Mouse (Mus musculus) heart, embryonic 14.5 days (tissue): ENCODE measurements around the gene Ephx3. TPM values are rescaled to one million over a fixed set of nuclear protein-coding genes. Genes with fewer than 3 reads are reported as not detected.

Source experiments
- ATAC-seq: fragments of 200-750 bp; cut with Nextera tagmentation; 2 replicates; pipeline ENCODE4 v1.8.0; 2017; ENCODE audit warnings: low read depth, moderate TSS enrichment; ENCODE audit not compliant: insufficient number of reproducible peaks, insufficient read depth, low FRiP score
- H3K27ac ChIP-seq, 2 experiments: fragments of 200-500 bp in 1 of 2; fragments of 300-500 bp in 1 of 2; sonication (generic) in 1 of 2; replicated peaks in 1 of 2; 2 replicates each; pipeline ENCODE4 v1.5.1; 2012 to 2014; ENCODE audit warnings: low read depth in 2 of 2, low read length in 2 of 2, control low read depth in 1 of 2, mild to moderate bottlenecking in 1 of 2, mixed read lengths in 1 of 2; ENCODE audit not compliant: control insufficient read depth in 1 of 2, insufficient read depth in 1 of 2
- H3K27me3 ChIP-seq: fragments of 300-500 bp; sonication (generic); 2 replicates; pipeline ENCODE4 v1.6.1; 2014; ENCODE audit warnings: mild to moderate bottlenecking, low read length, control low read depth; ENCODE audit not compliant: control insufficient read depth, insufficient read depth
- H3K36me3 ChIP-seq: fragments of 300-500 bp; sonication (generic); 2 replicates; pipeline ENCODE4 v1.6.1; 2014; ENCODE audit warnings: mild to moderate bottlenecking, control low read depth, low read length, mixed read lengths; ENCODE audit not compliant: control insufficient read depth, insufficient read depth
- H3K4me1 ChIP-seq, 2 experiments: fragments of 200-500 bp in 1 of 2; fragments of 300-500 bp in 1 of 2; sonication (generic) in 1 of 2; 2 replicates each; pipeline ENCODE4 v1.6.1; 2012 to 2014; ENCODE audit warnings: low read length in 2 of 2, control low read depth in 1 of 2, mixed read lengths in 1 of 2; ENCODE audit not compliant: control insufficient read depth in 2 of 2, insufficient read depth in 2 of 2
- H3K4me2 ChIP-seq: fragments of 300-500 bp; sonication (generic); 2 replicates; pipeline ENCODE4 v1.6.1; 2014; ENCODE audit warnings: mild to moderate bottlenecking, low read length
- H3K4me3 ChIP-seq, 2 experiments: fragments of 200-500 bp in 1 of 2; fragments of 300-500 bp in 1 of 2; sonication (generic) in 1 of 2; 2 replicates each; pipeline ENCODE4 v1.5.1; 2012 to 2014; ENCODE audit warnings: low read length in 2 of 2, mild to moderate bottlenecking in 2 of 2, control low read depth in 1 of 2, low read depth in 1 of 2, moderate library complexity in 1 of 2; ENCODE audit not compliant: control insufficient read depth in 1 of 2, insufficient read depth in 1 of 2
- H3K9ac ChIP-seq: fragments of 300-500 bp; sonication (generic); 2 replicates; pipeline ENCODE4 v1.6.1; 2014; ENCODE audit warnings: mild to moderate bottlenecking, low read length
- H3K9me3 ChIP-seq: fragments of 300-500 bp; sonication (generic); 2 replicates; pipeline ENCODE4 v1.6.1; 2016; ENCODE audit warnings: low read length, control low read depth; ENCODE audit not compliant: control insufficient read depth
- WGBS: fragments of 180-500 bp; shearing (Covaris S2); extraction: QIAGEN DNeasy Blood & Tissue Kit; methylation state at CpG from one replicate; pipeline ENCODE4 v1.1.7; 2014; 5-methylcytosine and 5-hydroxymethylcytosine counted together
- polyA plus RNA-seq: library from polyadenylated mRNA; unstranded; fragments of >200 nt; fragmentation: Nextera tagmentation; extraction: Ambion mirVana; gene quantifications from 2 replicates; pipeline ENCODE4 v1.2.1, GENCODE M21; 2014

The Ephx3 gene
- polyA plus RNA-seq, 1 experiment from 2014 or later, result 0.30 TPM

DNA sequence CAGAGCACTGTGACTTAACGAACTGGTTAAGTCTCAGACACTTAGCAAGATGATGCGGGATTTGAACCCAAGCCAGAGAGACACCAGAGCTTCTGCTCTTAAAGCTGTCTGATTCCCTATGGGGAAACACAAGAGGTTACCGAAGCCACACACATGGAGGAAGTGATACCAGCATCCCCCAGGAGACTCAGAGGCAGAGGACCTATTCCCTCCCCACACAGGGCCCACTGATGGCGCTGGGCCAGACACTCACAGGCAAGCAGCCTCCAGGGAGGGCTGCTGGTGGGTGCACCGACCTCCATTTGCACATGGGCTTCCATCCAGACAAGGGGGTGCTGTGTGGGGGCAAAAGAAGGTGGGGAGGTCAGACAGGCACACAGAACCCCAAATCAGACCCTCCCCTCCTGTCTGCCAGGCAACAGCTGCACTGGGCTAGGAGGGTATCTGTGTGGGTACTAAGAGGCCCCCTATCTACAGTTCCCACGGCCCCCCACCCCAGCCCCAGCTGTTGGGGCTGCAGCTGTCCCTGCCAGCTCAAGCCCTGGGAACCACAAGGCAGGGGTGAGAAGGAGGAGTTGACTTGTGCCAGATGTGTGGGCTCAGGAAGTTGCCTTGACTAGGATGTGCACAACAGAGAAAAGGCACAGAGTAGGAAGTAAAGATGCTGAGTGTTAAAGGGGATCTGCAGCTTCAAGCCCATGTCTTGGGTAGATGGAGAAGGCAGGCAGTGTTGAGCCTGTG is 25.3 kb downstream of the Ephx3 start:
- Histone ChIP-seq H3K9me3 (no peaks in the 10 kb centered on the region), H3K27me3 (no peaks in the 10 kb centered on the region), H3K27ac (0 out of 4 replicates have a peak overlapping the region, but pooled peaks of 1 of the 2 experiments have one; percentile 19), H3K9ac (no peak overlapping the region), H3K36me3 (no peaks in the 10 kb centered on the region), H3K4me2 (peak overlapping the region; percentile 17; the same call in 1 of the 2 replicates), H3K4me1 (peaks cover 4 to 26% of the 10 kb centered on the region in 2 experiments; a peak in 3 of 4 replicates), H3K4me3 (no peak overlapping the region)
- no peak for ATAC-seq
- 55% methylated on average over 6 of the region's 6 CpGs for WGBS

DNA sequence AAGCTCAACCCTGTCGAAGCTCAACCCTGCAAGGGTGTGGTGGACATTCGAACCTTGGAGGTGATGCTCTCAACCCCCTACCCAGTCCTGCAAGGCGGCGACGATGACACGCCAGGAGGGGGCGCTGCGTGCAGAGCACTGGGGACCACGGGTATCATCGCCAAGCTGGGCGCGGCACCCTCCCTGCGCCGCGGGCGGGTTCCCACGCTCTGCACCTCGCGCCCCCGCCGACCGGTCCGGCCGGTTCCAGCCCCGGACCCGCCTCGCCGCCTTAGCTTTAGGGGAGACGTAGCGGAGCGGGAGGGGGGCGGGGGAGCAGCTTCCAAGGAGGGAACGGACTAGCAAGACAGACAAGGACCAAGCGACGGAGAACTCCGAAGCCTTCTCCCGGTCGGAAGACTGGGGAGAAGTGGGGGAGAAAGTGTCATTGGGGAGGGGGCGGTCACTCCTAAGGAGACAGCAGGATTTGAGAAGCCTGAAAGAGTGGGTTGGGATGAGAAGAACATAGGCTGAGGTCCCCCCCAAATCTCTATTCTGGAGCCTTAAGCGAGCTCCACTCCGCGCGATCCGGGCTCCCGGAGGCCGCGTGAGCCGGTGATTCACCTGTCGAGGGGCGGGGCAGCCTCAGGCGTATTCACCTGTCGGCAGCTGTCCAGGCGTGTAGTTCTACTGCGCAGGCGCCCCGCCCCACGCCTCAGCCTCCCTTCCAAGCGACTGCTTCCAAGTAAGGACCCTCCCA is 27.1 kb downstream of the Ephx3 start:
- no peaks in the 10 kb centered on the region for H3K27me3 ChIP-seq
- peak overlapping the region; percentile 48 to 52 for H3K4me3 ChIP-seq
- 2% methylated on average over 58 of the region's 58 CpGs for WGBS
- H3K9ac ChIP-seq, result peak overlapping the region; percentile 65
- H3K27ac ChIP-seq, result no peak overlapping the region
- H3K4me1 ChIP-seq, result peaks cover 4 to 26% of the 10 kb centered on the region in 2 experiments; a peak in 3 of 4 replicates
- no peaks in the 10 kb centered on the region for H3K9me3 ChIP-seq
- H3K4me2 ChIP-seq, result peak overlapping the region; percentile 91
- no peak for ATAC-seq
- peaks cover 13% of the 10 kb centered on the region; the same call in 1 of the 2 replicates for H3K36me3 ChIP-seq

DNA sequence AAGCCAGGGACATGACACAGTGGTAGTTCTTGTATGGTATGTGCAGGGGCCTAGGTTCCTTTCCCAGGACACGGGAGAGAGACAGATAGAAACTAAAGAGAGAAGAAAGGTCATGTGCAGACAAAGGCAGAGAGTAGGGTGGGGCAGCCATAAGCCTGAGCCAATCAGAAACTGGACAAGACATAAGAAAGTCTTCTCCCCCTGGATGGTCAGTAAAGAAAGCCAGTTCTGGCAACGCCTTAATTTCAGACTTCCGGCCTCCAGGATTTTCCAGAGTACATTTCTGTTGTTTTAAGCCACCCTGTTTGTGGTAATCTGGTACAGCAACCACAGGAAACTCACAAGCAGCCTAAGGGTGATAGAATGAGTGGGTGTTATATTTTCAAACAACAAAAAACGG is 28.5 kb downstream of the Ephx3 start:
- H3K4me2 ChIP-seq, result no peak overlapping the region
- no peak overlapping the region for H3K9ac ChIP-seq
- H3K9me3 ChIP-seq, result no peaks in the 10 kb centered on the region
- H3K27ac ChIP-seq, result no peak overlapping the region
- ATAC-seq, result no peak
- H3K27me3 ChIP-seq, result no peaks in the 10 kb centered on the region
- H3K4me3 ChIP-seq, result no peak overlapping the region
- peaks cover 22% of the 10 kb centered on the region for H3K36me3 ChIP-seq
- WGBS, result 75% methylated on average over 4 of the region's 4 CpGs
- H3K4me1 ChIP-seq, result peaks cover 2 to 23% of the 10 kb centered on the region in 2 experiments; a peak in 3 of 4 replicates

DNA sequence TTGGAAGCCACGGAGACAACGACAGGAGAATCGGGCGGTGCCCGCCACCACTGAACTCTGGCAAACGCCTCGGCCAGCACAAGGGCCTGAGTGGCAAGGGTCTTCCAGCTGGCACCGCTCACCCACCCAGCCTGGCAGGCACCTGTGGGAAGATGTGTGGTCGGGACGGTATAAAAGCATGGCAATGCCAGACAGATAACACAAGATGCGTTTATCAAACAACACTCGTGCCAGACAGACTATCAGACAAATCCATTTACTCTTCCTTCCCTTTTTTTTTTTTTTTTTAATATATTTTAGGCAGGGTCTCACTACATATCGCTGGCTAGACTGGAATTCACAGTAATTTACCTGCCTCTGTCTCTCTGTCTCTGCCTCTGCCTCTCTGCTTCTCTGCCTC is 30.5 kb downstream of the Ephx3 start:
- Histone ChIP-seq H3K9me3 (no peaks in the 10 kb centered on the region), H3K36me3 (peaks cover 37% of the 10 kb centered on the region)

DNA sequence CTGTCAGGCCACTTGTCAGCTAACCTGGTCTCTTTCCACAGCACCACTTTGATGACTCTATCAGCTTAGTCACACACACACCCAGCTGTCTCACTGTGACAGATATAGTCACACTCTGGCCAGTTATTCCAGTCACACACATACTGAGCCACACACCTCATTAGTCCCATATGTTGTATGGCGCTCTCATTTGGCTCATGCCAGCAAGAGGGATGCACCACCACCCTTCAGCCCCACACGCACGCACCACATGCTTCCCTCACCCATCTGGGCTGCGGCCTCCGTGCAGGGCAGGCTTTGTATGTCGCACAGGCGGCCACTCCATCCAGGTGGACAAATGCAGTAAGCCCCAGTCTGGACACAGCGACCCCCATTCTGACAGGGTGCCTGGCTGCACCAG is 42.6 kb downstream of the Ephx3 start:
- Histone ChIP-seq H3K36me3 (peaks cover 70% of the 10 kb centered on the region), H3K9me3 (no peaks in the 10 kb centered on the region), H3K4me2 (no peak overlapping the region), H3K27ac (no peak overlapping the region), H3K27me3 (no peaks in the 10 kb centered on the region), H3K4me3 (no peak overlapping the region), H3K9ac (no peak overlapping the region), H3K4me1 (peaks cover 5% of the 10 kb centered on the region in 2 experiments; a peak in 2 of 4 replicates)
- WGBS, result 88% methylated on average over 8 of the region's 8 CpGs
- no peak for ATAC-seq

More for the DNA sequence above, 30.5 kb downstream of the Ephx3 start:
- ATAC-seq, result no peak
- Histone ChIP-seq H3K4me3 (no peak overlapping the region), H3K4me2 (no peak overlapping the region), H3K4me1 (peaks cover 2 to 6% of the 10 kb centered on the region in 2 experiments; a peak in 2 of 4 replicates), H3K27me3 (no peaks in the 10 kb centered on the region), H3K27ac (no peak overlapping the region), H3K9ac (no peak overlapping the region)
- 85% methylated on average over 13 of the region's 13 CpGs for WGBS

DNA sequence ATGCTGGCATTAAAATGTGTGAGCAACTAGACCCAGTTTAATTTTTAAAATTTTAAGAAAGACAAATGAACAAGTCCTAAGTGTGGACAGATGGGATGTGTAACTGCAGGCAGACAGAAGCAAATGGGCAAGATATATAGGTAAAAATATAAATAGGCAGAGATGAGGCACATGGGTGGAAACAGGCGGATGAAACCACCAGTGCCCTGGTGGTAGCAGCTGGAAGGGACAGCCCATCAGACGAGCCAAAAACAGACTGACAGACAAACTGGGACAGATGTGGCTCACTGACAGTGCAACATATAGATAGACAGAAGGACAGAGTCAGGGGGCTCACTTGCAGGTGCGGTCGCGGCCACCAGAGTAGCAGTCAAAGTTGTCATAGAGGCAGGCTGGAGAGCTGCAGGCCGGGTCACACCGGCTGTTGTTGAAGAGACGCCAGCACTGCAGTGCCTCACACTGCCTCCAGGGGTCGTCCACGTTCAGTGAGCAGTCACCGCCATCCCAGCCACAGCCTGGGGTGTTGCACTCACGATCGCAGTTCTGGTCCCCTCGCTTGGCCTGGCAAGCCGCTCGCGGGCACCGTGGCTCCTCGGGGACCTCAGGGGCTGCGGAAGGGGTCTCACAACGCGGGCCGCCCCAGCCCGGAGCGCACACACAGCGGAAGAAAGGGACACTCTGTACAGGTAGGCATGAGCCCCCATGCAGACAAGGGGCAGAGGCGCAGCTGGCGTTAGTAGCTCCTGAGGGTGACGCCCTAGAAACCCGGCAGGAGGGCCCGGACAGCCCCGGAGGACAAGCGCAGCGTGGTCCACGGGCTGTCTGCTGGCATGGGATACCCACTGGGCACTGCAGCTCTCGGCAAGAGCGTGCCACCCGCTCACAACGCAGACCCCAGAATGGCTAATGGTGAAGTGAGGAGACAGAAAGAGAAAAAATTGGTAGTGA is 46.2 kb downstream of the Ephx3 start:
- 25% methylated on average over 39 of the region's 39 CpGs for WGBS
- H3K27me3 ChIP-seq, result no peaks in the 10 kb centered on the region
- no peaks in the 10 kb centered on the region for H3K9me3 ChIP-seq
- H3K27ac ChIP-seq, result no peak overlapping the region
- 0 out of 2 replicates have a peak, but pooled peaks have one; percentile 36 for ATAC-seq
- H3K36me3 ChIP-seq, result peaks cover 74% of the 10 kb centered on the region
- peak overlapping the region; percentile 70 for H3K4me2 ChIP-seq
- H3K4me3 ChIP-seq, result peak overlapping the region; percentile 32
- peaks cover 5% of the 10 kb centered on the region in 2 experiments; a peak in 2 of 4 replicates for H3K4me1 ChIP-seq
- peak overlapping the region; percentile 67 for H3K9ac ChIP-seq

DNA sequence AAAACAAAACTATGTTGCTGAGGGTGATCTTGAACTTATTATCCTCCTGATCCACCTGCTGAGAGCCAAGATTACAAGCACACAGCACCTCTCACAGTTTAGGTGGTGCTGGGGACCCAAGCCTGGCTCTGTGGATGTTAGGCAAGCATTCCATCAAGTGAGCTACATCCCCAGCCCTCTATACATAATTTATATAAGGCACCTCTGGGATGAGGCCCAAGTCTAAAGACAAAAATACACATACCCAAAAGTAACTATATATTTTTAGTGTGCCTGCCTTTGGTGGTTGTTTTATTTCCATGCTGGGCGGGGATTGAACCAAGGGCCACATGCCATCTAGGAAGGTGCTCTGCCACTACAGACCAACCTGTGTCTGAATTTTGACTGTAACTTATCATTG is 47.1 kb downstream of the Ephx3 start:
- no peak overlapping the region for H3K27ac ChIP-seq
- H3K36me3 ChIP-seq, result peaks cover 76% of the 10 kb centered on the region
- 89% methylated on average over 1 of the region's 1 CpGs for WGBS
- no peaks in the 10 kb centered on the region for H3K27me3 ChIP-seq
- no peak overlapping the region for H3K4me3 ChIP-seq
- H3K4me2 ChIP-seq, result no peak overlapping the region
- H3K4me1 ChIP-seq, result peaks cover 5% of the 10 kb centered on the region in 2 experiments; a peak in 2 of 4 replicates
- H3K9me3 ChIP-seq, result no peaks in the 10 kb centered on the region
- no peak overlapping the region for H3K9ac ChIP-seq
- no peak for ATAC-seq
